Mouse (Mus musculus): Measurements from ENCODE around the gene Gm16867. TPM values are rescaled to one million over a fixed set of nuclear protein-coding genes. Genes with fewer than 3 reads are reported as not detected.
"Not testable (repeated sequence)": the region's sequence is repeated elsewhere in the genome, so short reads cannot be mapped to it uniquely, and the experiment has no call there.

The Gm16867 gene
- polyA plus RNA-seq, 1 experiment from 2014 or later: not detected

DNA sequence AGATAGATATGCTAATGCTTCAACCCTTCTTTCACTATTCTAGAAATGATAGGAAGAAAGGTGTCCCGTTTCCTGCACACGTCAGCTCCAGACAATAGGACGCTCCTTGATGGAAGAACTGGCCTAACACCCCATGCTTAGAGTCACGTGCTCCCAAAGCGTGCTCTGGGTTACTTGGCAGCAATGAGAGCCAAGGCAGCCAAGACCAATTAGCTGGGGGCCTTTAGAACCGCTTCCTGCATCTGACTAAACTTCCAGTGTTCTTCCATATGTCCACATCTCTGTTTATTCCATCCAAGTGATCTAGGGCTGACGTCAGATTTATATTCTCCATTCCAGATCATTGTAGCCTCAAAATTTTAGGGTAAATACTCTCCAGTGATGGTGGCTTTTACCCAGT lies 85.6 kb downstream of the Gm16867 start:
- not testable (repeated sequence) for H3K36me3 ChIP-seq (ENCODE audit: control insufficient read depth, insufficient read depth, low read length); H3K27me3 ChIP-seq (ENCODE audit: control insufficient read depth, insufficient read depth, low read length); H3K4me2 ChIP-seq (ENCODE audit: low read length); ATAC-seq (ENCODE audit: insufficient number of reproducible peaks, insufficient read depth, low FRiP score, low read depth); H3K9me3 ChIP-seq (ENCODE audit: control insufficient read depth, low read length); H3K27ac ChIP-seq (replicated peaks in 1 of 2; ENCODE audit: control insufficient read depth in 1 of 2, insufficient read depth in 1 of 2, low read depth in 2 of 2, low read length in 2 of 2); H3K4me3 ChIP-seq (ENCODE audit: control insufficient read depth in 1 of 2, insufficient read depth in 1 of 2, low read depth in 1 of 2, low read length in 2 of 2); H3K9ac ChIP-seq (ENCODE audit: low read length); H3K4me1 ChIP-seq (ENCODE audit: control insufficient read depth in 2 of 2, insufficient read depth in 2 of 2, low read length in 2 of 2)
- no CpG with 5 or more reads among the region's 7 CpGs for WGBS

Other genes starting within 250 kb of the Gm16867 start
- gene Synb, start 209.1 kb downstream of the Gm16867 start, polyA plus RNA-seq (2014; fragmentation: Nextera tagmentation; extraction: Ambion mirVana): not detected in 2 replicates
- gene Gm27179, start 9.2 kb upstream of the Gm16867 start, polyA plus RNA-seq (2014; fragmentation: Nextera tagmentation; extraction: Ambion mirVana): not detected in 2 replicates
- 23.0 and 23.5 TPM in 2 replicates for gene Entpd4b, start 52.1 kb upstream of the Gm16867 start, polyA plus RNA-seq (2014; fragmentation: Nextera tagmentation; extraction: Ambion mirVana)

Data from heart, embryonic 14.5 days (tissue).